Mouse (Mus musculus): Measurements from ENCODE around the gene Aaed1. TPM values are rescaled to one million over a fixed set of nuclear protein-coding genes. Genes with fewer than 3 reads are reported as not detected.

Gene Aaed1
- polyA plus RNA-seq, 1 experiment, result 8.3 TPM

- Histone ChIP-seq H3K4me3 (ENCODE audit: insufficient read depth, poor library complexity, severe bottlenecking) (no peak overlapping the region), H3K36me3 (ENCODE audit: control insufficient read depth, insufficient read depth) (no peaks in the 10 kb centered on the region), H3K79me2 (ENCODE audit: control insufficient read depth, insufficient read depth) (no peaks in the 10 kb centered on the region), H3K79me3 (ENCODE audit: low read depth) (no peaks in the 10 kb centered on the region), H3ac (ENCODE audit: control insufficient read depth, insufficient read length, low read depth) (no peak overlapping the region), H3K27me3 (ENCODE audit: control insufficient read depth, insufficient read depth, insufficient read length) (no peaks in the 10 kb centered on the region)
- TF ChIP-seq MYOD1 (IDR thresholded peaks at IDR 0.05; ENCODE audit: control insufficient read depth, insufficient read length, low read depth), result no peak
- no peak for TF ChIP-seq CEBPB (IDR thresholded peaks at IDR 0.05; ENCODE audit: low read depth)
- TF ChIP-seq MYOG (IDR thresholded peaks at IDR 0.05; ENCODE audit: control insufficient read depth, extremely low read depth, insufficient read length), result no peak
Measured at GRCm38 (mm10) chr13:64280940-64281339, 31.6 kb downstream of the Aaed1 start.

- Histone ChIP-seq H3K27me3 (ENCODE audit: control insufficient read depth, insufficient read depth, insufficient read length) (no peaks in the 10 kb centered on the region), H3K79me3 (ENCODE audit: low read depth) (peaks cover 4% of the 10 kb centered on the region), H3ac (ENCODE audit: control insufficient read depth, insufficient read length, low read depth) (no peak overlapping the region), H3K36me3 (ENCODE audit: control insufficient read depth, insufficient read depth) (no peaks in the 10 kb centered on the region), H3K4me3 (ENCODE audit: insufficient read depth, poor library complexity, severe bottlenecking) (no peak overlapping the region), H3K79me2 (ENCODE audit: control insufficient read depth, insufficient read depth) (peaks cover 23% of the 10 kb centered on the region)
- TF ChIP-seq CTCF (IDR thresholded peaks at IDR 0.05; ENCODE audit: control insufficient read depth, insufficient read depth, insufficient read length), result no peak
- no peak for TF ChIP-seq MYOD1 (IDR thresholded peaks at IDR 0.05; ENCODE audit: control insufficient read depth, insufficient read length, low read depth)
- no peak for TF ChIP-seq MYOG (IDR thresholded peaks at IDR 0.05; ENCODE audit: control insufficient read depth, extremely low read depth, insufficient read length)
- no peak for TF ChIP-seq USF1 (IDR thresholded peaks at IDR 0.05; ENCODE audit: low read depth)
Measured at GRCm38 (mm10) chr13:64275754-64276127, 36.8 kb downstream of the Aaed1 start.

GRCm38 (mm10) chr13:64274879-64275753 lies 37.4 kb downstream of the Aaed1 start, which contains the start of gene Cdc14b:
Cdc14b (minus strand) TSS chr13:64275290.
- Histone ChIP-seq H3ac (ENCODE audit: control insufficient read depth, insufficient read length, low read depth) (peak within 1 kb of the TSS; percentile 58), H3K79me2 (ENCODE audit: control insufficient read depth, insufficient read depth) (peaks cover 23% of the 10 kb centered on the region), H3K27me3 (ENCODE audit: control insufficient read depth, insufficient read depth, insufficient read length) (no peaks in the 10 kb centered on the region), H3K36me3 (ENCODE audit: control insufficient read depth, insufficient read depth) (no peaks in the 10 kb centered on the region), H3K4me3 (ENCODE audit: insufficient read depth, poor library complexity, severe bottlenecking) (peak within 1 kb of the TSS; percentile 63), H3K79me3 (ENCODE audit: low read depth) (peaks cover 5% of the 10 kb centered on the region)
- no peak for TF ChIP-seq MYOG (IDR thresholded peaks at IDR 0.05; ENCODE audit: control insufficient read depth, extremely low read depth, insufficient read length)
- TF ChIP-seq MAX (IDR thresholded peaks at IDR 0.05), result no peak
- no peak for TF ChIP-seq CEBPB (IDR thresholded peaks at IDR 0.05; ENCODE audit: low read depth)
- no peak for TF ChIP-seq USF1 (IDR thresholded peaks at IDR 0.05; ENCODE audit: low read depth)
- no peak for TF ChIP-seq MYOD1 (IDR thresholded peaks at IDR 0.05; ENCODE audit: control insufficient read depth, insufficient read length, low read depth)
- no peak for TF ChIP-seq FOSL1 (IDR thresholded peaks at IDR 0.05; ENCODE audit: insufficient read depth, low read length, poor library complexity, severe bottlenecking)
- TF ChIP-seq CTCF (IDR thresholded peaks at IDR 0.05; ENCODE audit: control insufficient read depth, insufficient read depth, insufficient read length), result no peak

GRCm38 (mm10) chr13:64273891-64274844 lies 38.3 kb downstream of the Aaed1 start:
- Histone ChIP-seq H3K36me3 (ENCODE audit: control insufficient read depth, insufficient read depth) (no peaks in the 10 kb centered on the region), H3K4me3 (ENCODE audit: insufficient read depth, poor library complexity, severe bottlenecking) (peak overlapping the region; percentile 63), H3ac (ENCODE audit: control insufficient read depth, insufficient read length, low read depth) (peak overlapping the region; percentile 58), H3K79me3 (ENCODE audit: low read depth) (peaks cover 7% of the 10 kb centered on the region), H3K79me2 (ENCODE audit: control insufficient read depth, insufficient read depth) (peaks cover 25% of the 10 kb centered on the region), H3K27me3 (ENCODE audit: control insufficient read depth, insufficient read depth, insufficient read length) (no peaks in the 10 kb centered on the region)
- no peak for TF ChIP-seq FOSL1 (IDR thresholded peaks at IDR 0.05; ENCODE audit: insufficient read depth, low read length, poor library complexity, severe bottlenecking)
- TF ChIP-seq CTCF (IDR thresholded peaks at IDR 0.05; ENCODE audit: control insufficient read depth, insufficient read depth, insufficient read length), result no peak
- no peak for TF ChIP-seq USF1 (IDR thresholded peaks at IDR 0.05; ENCODE audit: low read depth)
- no peak for TF ChIP-seq CEBPB (IDR thresholded peaks at IDR 0.05; ENCODE audit: low read depth)
- TF ChIP-seq MAX (IDR thresholded peaks at IDR 0.05), result no peak
- TF ChIP-seq MYOD1 (IDR thresholded peaks at IDR 0.05; ENCODE audit: control insufficient read depth, insufficient read length, low read depth), result no peak
- TF ChIP-seq MYOG (IDR thresholded peaks at IDR 0.05; ENCODE audit: control insufficient read depth, extremely low read depth, insufficient read length), result no peak

DNA sequence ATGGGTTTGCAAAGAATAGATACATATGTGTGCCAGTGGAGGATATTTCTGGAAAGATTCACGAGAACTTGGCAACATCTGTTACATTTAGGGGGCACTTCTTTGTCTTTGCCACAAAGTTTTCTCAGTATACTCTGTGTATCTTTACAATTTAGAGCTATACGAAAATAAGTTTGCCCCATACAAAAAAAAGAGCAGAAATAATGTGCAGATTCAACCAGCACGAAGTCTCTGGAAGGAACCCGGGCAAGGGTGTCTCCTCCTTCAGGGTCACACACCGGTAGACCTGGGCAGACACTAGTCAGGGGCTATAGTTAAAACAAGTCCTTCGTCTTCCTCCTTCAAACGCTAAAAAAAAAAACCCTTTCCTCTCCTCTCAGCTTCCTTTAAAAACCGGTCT lies 39.2 kb downstream of the Aaed1 start:
- no peaks in the 10 kb centered on the region for H3K27me3 ChIP-seq (ENCODE audit: control insufficient read depth, insufficient read depth, insufficient read length)
- TF ChIP-seq MYOD1 (IDR thresholded peaks at IDR 0.05; ENCODE audit: control insufficient read depth, insufficient read length, low read depth) (no peak), CEBPB (IDR thresholded peaks at IDR 0.05; ENCODE audit: low read depth) (no peak), MAX (IDR thresholded peaks at IDR 0.05) (no peak), FOSL1 (IDR thresholded peaks at IDR 0.05; ENCODE audit: insufficient read depth, low read length, poor library complexity, severe bottlenecking) (no peak), USF1 (IDR thresholded peaks at IDR 0.05; ENCODE audit: low read depth) (no peak), CTCF (IDR thresholded peaks at IDR 0.05; ENCODE audit: control insufficient read depth, insufficient read depth, insufficient read length) (no peak), MYOG (IDR thresholded peaks at IDR 0.05; ENCODE audit: control insufficient read depth, extremely low read depth, insufficient read length) (no peak)
- H3K36me3 ChIP-seq (ENCODE audit: control insufficient read depth, insufficient read depth), result no peaks in the 10 kb centered on the region
- no peak overlapping the region for H3K4me3 ChIP-seq (ENCODE audit: insufficient read depth, poor library complexity, severe bottlenecking)
- H3K79me3 ChIP-seq (ENCODE audit: low read depth), result peaks cover 7% of the 10 kb centered on the region
- no peak overlapping the region for H3ac ChIP-seq (ENCODE audit: control insufficient read depth, insufficient read length, low read depth)
- peaks cover 32% of the 10 kb centered on the region for H3K79me2 ChIP-seq (ENCODE audit: control insufficient read depth, insufficient read depth)

All from C2C12 (cell line).